Comparison of ENCODE assay signal across 9 mouse cellular contexts in the genomic region with DNA sequence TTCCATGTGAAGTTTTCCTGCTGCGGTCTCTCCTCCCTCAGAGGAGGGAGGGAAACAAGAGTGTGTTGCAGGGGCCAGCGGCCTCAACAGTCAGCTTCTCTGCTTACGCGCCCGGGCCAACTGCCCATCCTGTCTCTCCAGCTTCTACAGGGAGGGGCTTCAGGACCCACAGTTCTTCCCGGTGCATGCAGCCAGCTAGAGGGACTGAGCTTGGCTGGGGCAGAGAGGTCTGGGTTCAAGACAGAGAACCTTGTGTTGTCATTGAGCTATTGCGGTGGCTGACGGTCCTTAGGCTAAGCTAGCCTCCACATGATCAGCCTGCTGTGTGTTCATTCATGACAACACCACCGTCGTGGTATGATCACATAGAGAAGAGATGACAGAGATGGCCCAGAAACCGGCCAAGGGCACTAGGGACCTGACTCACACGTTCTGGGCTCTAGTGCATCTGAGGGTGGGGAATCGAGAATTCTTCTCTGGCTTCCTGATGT. TPM values are rescaled to one million over a fixed set of nuclear protein-coding genes. Genes with fewer than 3 reads are reported as not detected.
DNase-seq lines count a peak whose midpoint lies in the region; TF ChIP-seq lines count a peak whose summit lies in the region.
"Had no signal": no experiment of that assay in that cellular context is flagged by ENCODE, and none has a peak within 500 bp of the region (broad histone marks: within the 10 kb centered on the region; RNA-seq: fewer than 3 reads in every experiment).

No protein-coding gene starts in this region.

- H3K9me3 ChIP-seq in limb, embryonic 10.5 days (replicated peaks) = no peaks in the 10 kb centered on the region
- H3K9me3 ChIP-seq: neural tube, embryonic 12.5 days had no signal

- H3K9ac ChIP-seq in heart, adult 2 months (ENCODE audit: low read depth, low read length) = no peak overlapping the region
- H3K9ac ChIP-seq: neural tube, embryonic 12.5 days had no signal

- peak; percentile 76 to 86 for DNase-seq in adrenal gland, adult (ENCODE audit: inconsistent age in 2 of 2, low spot score in 1 of 2)
- DNase-seq in adrenal gland, adult 18-20 months (ENCODE audit: low spot score in 2 of 2) = no peak
- peak; percentile 84 for DNase-seq in Muller cell, postnatal 12 days (ENCODE audit: inconsistent ontology term)
- peak; percentile 63 to 77 for DNase-seq in heart, adult 2 months
- no peak for DNase-seq in limb, embryonic 10.5 days (ENCODE audit: low spot score)
- no peak for DNase-seq in left cerebral cortex, adult 18-20 months (ENCODE audit: low spot score in 2 of 2)
- DNase-seq in layer of hippocampus, postnatal 14 days (ENCODE audit: low spot score in 2 of 2) = no peak
- DNase-seq in ovary, postnatal 36 days (ENCODE audit: low spot score) = no peak

- no peak overlapping the region for H3K4me3 ChIP-seq in heart, adult 2 months
- H3K4me3 ChIP-seq in limb, embryonic 10.5 days = no peak overlapping the region
- H3K4me3 ChIP-seq: neural tube, embryonic 12.5 days had no signal

- no peaks in the 10 kb centered on the region for H3K27me3 ChIP-seq in heart, adult 2 months (ENCODE audit: control insufficient read depth, insufficient read depth, low read length)
- H3K27me3 ChIP-seq in limb, embryonic 10.5 days (ENCODE audit: low read depth, poor library complexity, severe bottlenecking) = no peaks in the 10 kb centered on the region
- H3K27me3 ChIP-seq: neural tube, embryonic 12.5 days had no signal

- TF ChIP-seq POLR2A in heart, adult 2 months (IDR thresholded peaks at IDR 0.05; ENCODE audit: insufficient read depth, low read depth, low read length) = no peak

- TF ChIP-seq EP300 in heart, adult 2 months (IDR thresholded peaks at IDR 0.05; ENCODE audit: insufficient read depth, low read depth, low read length) = no peak

- peaks cover 3% of the 10 kb centered on the region for H3K79me2 ChIP-seq in heart, adult 2 months (replicated peaks; ENCODE audit: control insufficient read depth, insufficient read depth, low read length)

- 50% methylated on average over 13 of the region's 13 CpGs for WGBS in heart, adult 2 months
- WGBS in limb, embryonic 10.5 days = 79% methylated on average over 13 of the region's 13 CpGs

- peak overlapping the region; percentile 68 for H3K27ac ChIP-seq in heart, adult 2 months
- H3K27ac ChIP-seq in limb, embryonic 10.5 days = peak overlapping the region; percentile 95
- H3K27ac ChIP-seq: neural tube, embryonic 12.5 days had no signal

- peaks cover 21% of the 10 kb centered on the region for H3K4me1 ChIP-seq in heart, adult 2 months (ENCODE audit: control insufficient read depth, insufficient read depth, low read length)
- peaks cover 100% of the 10 kb centered on the region for H3K4me1 ChIP-seq in limb, embryonic 10.5 days

- H3K36me3 ChIP-seq in heart, adult 2 months (ENCODE audit: control insufficient read depth, insufficient read depth, low read length) = no peaks in the 10 kb centered on the region
- peaks cover 99% of the 10 kb centered on the region for H3K36me3 ChIP-seq in limb, embryonic 10.5 days

- intact Hi-C loops in heart, adult 2 months (cut with DNase I) = no loop called here

- TF ChIP-seq CTCF in heart, adult 2 months (IDR thresholded peaks at IDR 0.05) = no peak

RNA-seq across cellular contexts. Expression of gene Dnaja3, which starts 7.9 kb away (rescaled TPM):
- total RNA-seq in adrenal gland, adult 18-20 months (2021) = 100 to 1,000 TPM; 132 to 145 TPM
- 100 to 1,000 TPM; 138 to 150 TPM for total RNA-seq in heart, adult 2 months (2021)
- polyA plus RNA-seq in heart, adult 2 months (2012; rRNA removed) = 80.8 and 104 TPM in 2 replicates
- 64.1 and 70.2 TPM in 2 replicates for polyA plus RNA-seq in limb, embryonic 10.5 days (2016; fragmentation: Nextera tagmentation; extraction: Ambion mirVana)
- total RNA-seq in left cerebral cortex, adult 18-20 months (2021) = 10 to 100 TPM; 61.5 to 64.2 TPM
- 10 to 100 TPM; 61.0 to 66.2 TPM for total RNA-seq in layer of hippocampus, postnatal 14 days (2021)

RNA-seq across cellular contexts. Expression of gene Vasn, which starts 8.0 kb away (rescaled TPM):
- 10 to 100 TPM; 10.0 to 15.3 TPM for total RNA-seq in adrenal gland, adult 18-20 months (2021)
- 10 to 100 TPM in 1 of 2 experiments, 1 to 10 TPM in 1; 9.2 to 10.5 TPM for total RNA-seq in heart, adult 2 months (2021)
- polyA plus RNA-seq in heart, adult 2 months (2012; rRNA removed) = 23.9 and 24.2 TPM in 2 replicates
- 22.5 and 28.3 TPM in 2 replicates for polyA plus RNA-seq in limb, embryonic 10.5 days (2016; fragmentation: Nextera tagmentation; extraction: Ambion mirVana)
- 10 to 100 TPM; 11.5 to 11.6 TPM for total RNA-seq in left cerebral cortex, adult 18-20 months (2021)
- 1 to 10 TPM; 6.4 to 9.0 TPM for total RNA-seq in layer of hippocampus, postnatal 14 days (2021)

RNA-seq across cellular contexts. Expression of gene Pam16, which starts 22.9 kb away (rescaled TPM):
- 100 to 1,000 TPM; 117 to 118 TPM for total RNA-seq in adrenal gland, adult 18-20 months (2021)
- total RNA-seq in heart, adult 2 months (2021) = 100 to 1,000 TPM; 119 to 165 TPM
- polyA plus RNA-seq in heart, adult 2 months (2012; rRNA removed) = 36.3 and 39.4 TPM in 2 replicates
- 108 and 113 TPM in 2 replicates for polyA plus RNA-seq in limb, embryonic 10.5 days (2016; fragmentation: Nextera tagmentation; extraction: Ambion mirVana)
- 10 to 100 TPM; 72.1 to 86.6 TPM for total RNA-seq in left cerebral cortex, adult 18-20 months (2021)
- 10 to 100 TPM; 69.5 to 80.1 TPM for total RNA-seq in layer of hippocampus, postnatal 14 days (2021)

RNA-seq across cellular contexts. Expression of gene Coro7, which starts 31.9 kb away (rescaled TPM):
- 10 to 100 TPM; 21.0 to 25.7 TPM for total RNA-seq in adrenal gland, adult 18-20 months (2021)
- 10 to 100 TPM; 14.6 to 15.9 TPM for total RNA-seq in heart, adult 2 months (2021)
- 20.8 and 22.8 TPM in 2 replicates for polyA plus RNA-seq in heart, adult 2 months (2012; rRNA removed)
- 21.8 and 22.9 TPM in 2 replicates for polyA plus RNA-seq in limb, embryonic 10.5 days (2016; fragmentation: Nextera tagmentation; extraction: Ambion mirVana)
- total RNA-seq in left cerebral cortex, adult 18-20 months (2021) = 10 to 100 TPM; 78.4 to 85.4 TPM
- 10 to 100 TPM; 95.7 to 95.9 TPM for total RNA-seq in layer of hippocampus, postnatal 14 days (2021)

RNA-seq across cellular contexts. Expression of gene Glis2, which starts 53.2 kb away (rescaled TPM):
- 10 to 100 TPM; 11.3 to 11.5 TPM for total RNA-seq in adrenal gland, adult 18-20 months (2021)
- total RNA-seq in heart, adult 2 months (2021) = 10 to 100 TPM; 10.0 to 11.1 TPM
- 17.3 and 23.8 TPM in 2 replicates for polyA plus RNA-seq in heart, adult 2 months (2012; rRNA removed)
- 27.0 and 30.7 TPM in 2 replicates for polyA plus RNA-seq in limb, embryonic 10.5 days (2016; fragmentation: Nextera tagmentation; extraction: Ambion mirVana)
- total RNA-seq in left cerebral cortex, adult 18-20 months (2021) = 10 to 100 TPM; 12.4 to 16.6 TPM
- total RNA-seq in layer of hippocampus, postnatal 14 days (2021) = 10 to 100 TPM; 19.8 to 30.5 TPM

Comparison
In these comparisons a context has a peak if more than half of its experiments do, and no peak if none do; other contexts are left out.
1. DNase-seq: peak in adrenal gland, adult (2 of 2), Muller cell, postnatal 12 days (single experiment) and heart, adult 2 months (2 of 2); none in adrenal gland, adult 18-20 months (0 of 2), limb, embryonic 10.5 days (single experiment), left cerebral cortex, adult 18-20 months (0 of 2), layer of hippocampus, postnatal 14 days (0 of 2) and ovary, postnatal 36 days (single experiment).